Mouse (Mus musculus): ENCODE results near the gene Rbm24.

Gene Rbm24

DNA sequence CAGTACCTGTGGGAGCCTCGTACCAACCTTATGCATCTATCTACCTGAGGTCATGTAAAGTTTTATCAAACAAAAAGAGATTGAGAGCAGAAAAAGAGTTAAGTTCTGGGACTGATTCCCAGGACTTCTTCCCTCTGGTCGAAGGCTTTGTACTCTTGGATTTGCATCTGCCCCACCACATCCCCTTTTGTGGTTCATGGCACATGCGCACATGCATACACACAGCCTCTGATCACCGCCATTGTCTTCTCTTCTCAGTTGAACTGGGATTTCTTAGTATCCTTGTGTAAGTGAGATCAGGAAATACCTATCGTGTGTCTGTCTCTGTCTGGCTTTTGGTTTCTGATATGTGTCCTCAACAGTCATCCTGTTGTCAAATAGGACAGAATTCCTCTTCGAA lies 20.7 kb downstream of the Rbm24 start:
- DNase-seq (ENCODE audit: low spot score), result no peak

DNA sequence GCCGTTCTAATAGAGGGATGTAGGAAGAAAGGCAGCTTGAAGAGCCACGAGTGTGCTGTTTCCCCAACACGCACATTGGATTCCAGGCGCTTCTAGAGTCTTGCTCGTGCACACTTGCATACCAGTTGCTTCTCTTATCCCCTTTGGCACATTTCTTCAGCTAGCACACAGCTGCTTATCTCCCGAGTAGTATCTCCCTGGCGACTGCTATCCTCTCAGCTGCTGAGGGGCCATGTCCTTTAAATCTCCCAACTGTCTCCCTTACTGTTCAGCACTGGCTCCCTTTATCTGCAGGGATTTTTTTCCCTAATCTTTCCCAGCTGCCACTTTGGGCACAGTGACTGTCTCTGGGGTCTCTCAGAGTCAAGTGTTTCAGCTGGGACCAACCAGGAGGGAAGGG lies 25.8 kb downstream of the Rbm24 start:
- no peak for DNase-seq (ENCODE audit: low spot score)

DNA sequence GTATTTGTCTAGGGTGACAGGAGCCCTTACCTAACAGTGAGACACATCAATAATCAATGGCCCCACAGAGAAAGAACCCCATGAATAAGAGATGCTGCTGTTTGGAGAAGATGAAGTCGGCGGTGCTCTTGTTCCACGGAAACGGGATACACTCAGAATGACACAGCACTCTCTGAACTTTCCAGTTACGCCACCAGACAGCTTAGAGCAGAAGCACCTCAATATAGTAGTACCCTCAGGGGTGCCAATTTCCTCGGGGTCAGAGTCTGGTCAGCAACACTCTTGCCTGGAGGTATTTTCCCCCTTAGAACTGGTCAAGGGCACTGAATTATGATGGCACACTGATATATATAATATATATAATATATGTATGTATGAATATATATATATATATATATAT lies 27.8 kb downstream of the Rbm24 start:
- no peak for DNase-seq (ENCODE audit: low spot score)

- no peak for DNase-seq (ENCODE audit: low spot score)
Measured at GRCm38 (mm10) chr13:46448276-46448675, 30.0 kb downstream of the Rbm24 start.

DNA sequence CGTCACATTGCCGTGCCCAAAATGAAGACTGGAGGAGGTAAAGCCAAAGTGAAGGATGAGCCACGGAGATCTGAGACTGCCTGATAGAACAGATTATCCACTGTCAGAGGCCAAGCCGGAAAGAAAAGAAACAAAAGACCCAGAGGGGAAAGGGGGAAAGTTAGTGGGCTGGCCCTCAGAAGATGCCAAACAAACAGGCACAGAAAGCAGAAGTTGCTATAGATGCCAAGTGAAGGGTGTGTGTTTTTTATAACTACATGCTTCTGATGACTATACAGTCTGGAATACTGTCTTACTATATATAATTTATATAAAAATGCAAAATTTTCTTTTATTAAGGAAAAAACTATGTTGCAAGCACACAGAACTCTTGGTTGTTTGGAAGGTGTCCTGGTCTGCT lies 31.7 kb downstream of the Rbm24 start:
- no peak for DNase-seq (ENCODE audit: low spot score)

DNA sequence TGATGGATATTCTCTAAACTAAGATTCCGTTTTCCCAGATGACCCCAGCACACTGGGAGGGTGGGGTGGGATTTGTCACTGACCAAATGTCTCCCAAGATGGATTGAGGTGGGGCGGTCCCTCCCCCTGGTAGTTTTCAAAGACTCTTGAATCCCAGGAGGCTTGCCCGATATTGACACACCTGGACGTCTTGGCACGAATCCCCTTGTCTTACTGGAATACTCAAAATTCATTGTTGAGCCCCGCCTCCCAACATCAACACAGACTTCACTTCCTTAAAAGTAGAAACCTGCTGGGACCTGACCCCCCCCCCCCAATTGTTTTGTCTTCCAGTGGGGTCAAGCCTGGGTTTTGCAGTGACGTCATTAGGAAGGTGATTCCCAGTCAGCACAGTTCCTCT lies 32.4 kb downstream of the Rbm24 start:
- no peak for DNase-seq (ENCODE audit: low spot score)

DNA sequence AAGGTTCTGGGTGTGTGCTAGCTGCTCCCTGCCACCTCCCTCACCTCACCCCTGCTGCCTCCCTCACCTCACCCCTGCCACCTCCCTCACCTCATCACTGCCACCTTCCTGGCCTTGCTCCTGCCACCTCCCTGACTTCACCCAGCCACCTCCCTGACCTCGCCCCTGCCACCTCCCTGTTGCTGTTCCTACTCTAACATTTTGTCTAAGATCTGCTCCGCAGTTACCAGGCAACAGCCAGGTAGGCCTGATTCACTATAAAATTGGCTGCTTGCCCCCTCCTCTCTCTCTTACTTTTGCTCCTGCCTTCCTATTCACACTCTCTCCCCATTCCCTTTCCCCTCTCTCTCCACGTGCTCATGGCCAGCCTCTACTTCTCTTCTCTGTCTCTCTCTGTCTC lies 33.3 kb downstream of the Rbm24 start:
- no peak for DNase-seq (ENCODE audit: low spot score)

DNA sequence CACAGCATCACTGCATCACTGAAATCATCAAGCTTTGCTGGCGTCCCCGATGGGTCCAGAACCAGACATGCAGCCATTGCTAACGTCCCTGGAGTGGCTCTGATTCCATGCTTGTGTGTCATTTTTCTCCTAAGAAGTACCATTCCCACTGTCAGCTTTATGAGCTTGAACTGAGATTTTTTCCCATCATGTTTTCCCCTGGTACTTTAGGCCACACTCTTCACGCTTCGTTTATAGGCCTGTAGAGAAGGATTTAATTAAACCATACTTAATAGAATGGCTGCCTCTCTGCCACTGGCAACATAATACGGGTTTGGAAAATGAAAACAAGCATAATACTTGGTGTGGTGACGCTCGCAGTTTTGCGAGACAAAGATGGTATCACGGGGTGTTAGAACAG lies 41.3 kb downstream of the Rbm24 start:
- no peak for DNase-seq (ENCODE audit: low spot score)

GRCm38 (mm10) chr13:46462280-46462679 lies 44.0 kb downstream of the Rbm24 start:
- no peak for DNase-seq (ENCODE audit: low spot score)

- no peak for DNase-seq (ENCODE audit: low spot score)
Measured at GRCm38 (mm10) chr13:46463764-46464163, 45.5 kb downstream of the Rbm24 start.

DNA sequence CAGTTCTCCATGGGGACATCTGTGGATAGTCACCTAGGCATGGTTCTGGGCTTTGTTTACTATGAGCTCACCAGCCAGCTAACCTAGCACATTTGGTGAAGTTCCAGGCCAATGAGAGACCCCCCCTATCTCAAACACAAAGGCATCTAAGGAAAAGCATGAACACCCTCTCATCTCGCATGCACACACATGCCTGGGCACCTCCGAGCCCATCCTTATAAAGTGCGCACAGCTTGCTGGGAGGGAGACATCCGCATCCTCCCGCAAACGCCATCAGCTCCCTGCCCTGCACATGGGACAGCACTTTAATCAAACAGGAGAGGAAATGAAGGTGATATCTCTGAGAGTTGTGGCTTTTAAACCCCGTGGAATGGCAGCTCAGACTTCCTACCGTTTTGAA lies 50.0 kb downstream of the Rbm24 start:
- no peak for DNase-seq (ENCODE audit: low spot score)

DNA sequence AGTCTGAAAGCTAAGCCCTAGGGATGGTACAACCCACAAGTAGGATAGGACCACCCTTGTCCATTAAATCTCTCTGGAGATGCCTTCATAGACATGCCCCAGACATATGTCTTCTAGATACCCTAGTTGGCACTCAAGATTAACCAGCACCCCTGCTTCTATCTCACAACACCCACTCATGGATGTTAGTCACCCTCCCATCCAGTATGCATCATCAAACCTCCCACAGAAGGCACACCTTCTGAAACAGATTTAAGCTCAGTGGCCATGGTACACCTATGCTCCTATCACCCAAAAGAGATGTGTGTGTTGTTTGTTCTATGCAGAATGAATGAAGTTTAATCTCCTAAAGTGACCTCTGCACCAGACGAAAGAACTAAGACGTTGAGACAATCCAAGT lies 51.3 kb downstream of the Rbm24 start:
- DNase-seq (ENCODE audit: low spot score), result no peak

Measured in ovary, postnatal 36 days (tissue).